Mouse (Mus musculus): ENCODE results near the gene Uchl5. TPM values are rescaled to one million over a fixed set of nuclear protein-coding genes. Genes with fewer than 3 reads are reported as not detected.

The Uchl5 gene
- polyA plus RNA-seq, 1 experiment = 4.9 TPM

DNA sequence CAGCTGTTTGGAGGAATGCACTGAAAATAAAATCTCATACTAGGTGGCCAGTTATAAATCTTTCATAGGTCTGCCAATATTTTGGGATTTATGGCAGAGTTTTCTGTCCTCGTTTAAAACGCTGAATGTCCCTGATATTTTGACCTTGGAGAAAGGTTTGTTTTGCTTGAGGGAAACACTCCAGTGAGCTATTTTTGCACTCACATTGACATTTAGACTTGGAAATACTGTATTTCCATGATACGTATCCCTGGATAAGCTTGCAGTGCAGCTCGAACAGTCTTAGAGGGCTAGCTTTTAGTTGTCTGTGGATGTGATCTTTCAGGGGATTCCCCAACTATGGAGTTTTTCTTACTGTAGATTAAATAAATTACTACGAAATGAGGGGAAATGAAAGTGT is 78.6 kb downstream of the Uchl5 start:
- WGBS = 90% methylated on average over 5 of the region's 5 CpGs
- Histone ChIP-seq H3K4me1 (ENCODE audit: control insufficient read depth, insufficient read depth, insufficient read length) (no peaks in the 10 kb centered on the region), H3K36me3 (ENCODE audit: control insufficient read depth, insufficient read depth, low read length) (no peaks in the 10 kb centered on the region), H3K4me3 (ENCODE audit: extremely low read depth, insufficient read depth, insufficient read length) (no peak overlapping the region), H3K27ac (ENCODE audit: insufficient read depth, low read length) (no peak overlapping the region), H3K27me3 (ENCODE audit: control insufficient read depth, insufficient read depth, low read length) (no peaks in the 10 kb centered on the region)
- TF ChIP-seq CTCF (IDR thresholded peaks at IDR 0.05; ENCODE audit: extremely low read depth, insufficient read depth, insufficient read length, insufficient replicate concordance) = no peak
- no peak for TF ChIP-seq POLR2A (IDR thresholded peaks at IDR 0.05; ENCODE audit: low read depth, low read length)
- DNase-seq (ENCODE audit: low read depth in 1 of 2, low spot score in 2 of 2) = no peak

Other genes with a start within 250 kb of the Uchl5 start
- 0.01 and 0.02 TPM in 2 replicates for gene B3galt2, start 136.6 kb upstream of the Uchl5 start, polyA plus RNA-seq (2012; rRNA removed)
- 0.65 and 0.95 TPM in 2 replicates for gene Cdc73, start 74.4 kb upstream of the Uchl5 start, polyA plus RNA-seq (2012; rRNA removed)
- gene Glrx2, start 60.9 kb upstream of the Uchl5 start, polyA plus RNA-seq (2012; rRNA removed) = 9.5 and 11.1 TPM in 2 replicates
- 0.46 and 0.49 TPM in 2 replicates for gene Trove2, start 204 bp upstream of the Uchl5 start, polyA plus RNA-seq (2012; rRNA removed)
- gene Rgs2, start 226.9 kb downstream of the Uchl5 start, polyA plus RNA-seq (2012; rRNA removed) = 5.6 and 6.2 TPM in 2 replicates